Mouse (Mus musculus) brown adipose tissue, adult 24 weeks (tissue): Measurements from ENCODE around the gene Abhd5. TPM values are rescaled to one million over a fixed set of nuclear protein-coding genes. Genes with fewer than 3 reads are reported as not detected.

Experiments
- H3K27ac ChIP-seq: fragments of 200-500 bp; replicated peaks from 2 replicates; pipeline ENCODE4 v1.5.1; 2012; ENCODE audit warnings: low read depth, mild to moderate bottlenecking, low read length
- H3K4me1 ChIP-seq: fragments of 200-500 bp; 2 replicates; pipeline ENCODE4 v1.6.1; 2012; ENCODE audit warnings: low read length, mixed read lengths; ENCODE audit not compliant: control insufficient read depth, insufficient read depth, insufficient read length
- H3K4me3 ChIP-seq: fragments of 200-500 bp; 2 replicates; pipeline ENCODE4 v1.5.1; 2012; ENCODE audit warnings: low read depth, mild to moderate bottlenecking, low read length, moderate library complexity; ENCODE audit not compliant: insufficient read depth
- polyA plus RNA-seq: library from polyadenylated mRNA; stranded (reverse); fragments of >200 nt; gene quantifications from 2 replicates; pipeline ENCODE4 v1.2.4, GENCODE M21; 2012; ENCODE audit not compliant: missing spikeins, insufficient read depth, insufficient read length

The Abhd5 gene
- polyA plus RNA-seq, 1 experiment = 164 TPM

- Histone ChIP-seq H3K4me3 (no peak overlapping the region), H3K4me1 (no peaks in the 10 kb centered on the region; the same call in 1 of the 2 replicates), H3K27ac (no peak overlapping the region)
Measured at GRCm38 (mm10) chr9:122364171-122364570, 12.8 kb downstream of the Abhd5 start.

- Histone ChIP-seq H3K4me1 (0 out of 2 replicates have a peak, but pooled peaks cover 2% of the 10 kb centered on the region), H3K27ac (no peak overlapping the region), H3K4me3 (no peak overlapping the region)
Measured at GRCm38 (mm10) chr9:122370292-122370794, 18.9 kb downstream of the Abhd5 start.

GRCm38 (mm10) chr9:122372506-122372905 is 21.1 kb downstream of the Abhd5 start:
- no peak overlapping the region for H3K4me3 ChIP-seq
- no peak overlapping the region for H3K27ac ChIP-seq
- H3K4me1 ChIP-seq = 0 out of 2 replicates have a peak, but pooled peaks cover 2% of the 10 kb centered on the region

GRCm38 (mm10) chr9:122372991-122373390 is 21.6 kb downstream of the Abhd5 start:
- no peak overlapping the region for H3K4me3 ChIP-seq
- no peak overlapping the region for H3K27ac ChIP-seq
- 0 out of 2 replicates have a peak, but pooled peaks cover 2% of the 10 kb centered on the region for H3K4me1 ChIP-seq

- Histone ChIP-seq H3K4me3 (no peak overlapping the region), H3K27ac (no peak overlapping the region), H3K4me1 (no peaks in the 10 kb centered on the region)
Measured at GRCm38 (mm10) chr9:122378986-122379385, 27.6 kb downstream of the Abhd5 start.

GRCm38 (mm10) chr9:122380959-122381358 is 29.6 kb downstream of the Abhd5 start:
- H3K27ac ChIP-seq = no peak overlapping the region
- H3K4me1 ChIP-seq = no peaks in the 10 kb centered on the region

GRCm38 (mm10) chr9:122382006-122382405 is 30.6 kb downstream of the Abhd5 start:
- no peak overlapping the region for H3K4me3 ChIP-seq
- no peak overlapping the region for H3K27ac ChIP-seq
- H3K4me1 ChIP-seq = no peaks in the 10 kb centered on the region

More at GRCm38 (mm10) chr9:122380959-122381358, 29.6 kb downstream of the Abhd5 start:
- no peak overlapping the region for H3K4me3 ChIP-seq

- no peak overlapping the region for H3K27ac ChIP-seq
Measured at GRCm38 (mm10) chr9:122386015-122386414, 34.6 kb downstream of the Abhd5 start.

GRCm38 (mm10) chr9:122389287-122389920 is 38.0 kb downstream of the Abhd5 start:
- Histone ChIP-seq H3K27ac (no peak overlapping the region), H3K4me1 (no peaks in the 10 kb centered on the region), H3K4me3 (no peak overlapping the region)

More at GRCm38 (mm10) chr9:122386015-122386414, 34.6 kb downstream of the Abhd5 start:
- Histone ChIP-seq H3K4me3 (no peak overlapping the region), H3K4me1 (no peaks in the 10 kb centered on the region)

- H3K4me3 ChIP-seq = no peak overlapping the region
- H3K4me1 ChIP-seq = no peaks in the 10 kb centered on the region
- 0 out of 2 replicates have a peak overlapping the region, but pooled peaks have one; percentile 1 for H3K27ac ChIP-seq
Measured at GRCm38 (mm10) chr9:122395816-122396215, 44.4 kb downstream of the Abhd5 start.

GRCm38 (mm10) chr9:122397156-122397555 is 45.7 kb downstream of the Abhd5 start:
- Histone ChIP-seq H3K4me1 (peaks cover 5% of the 10 kb centered on the region), H3K4me3 (no peak overlapping the region), H3K27ac (no peak overlapping the region)

- Histone ChIP-seq H3K27ac (no peak overlapping the region), H3K4me3 (no peak overlapping the region), H3K4me1 (peaks cover 5% of the 10 kb centered on the region)
Measured at GRCm38 (mm10) chr9:122398746-122399145, 47.3 kb downstream of the Abhd5 start.

GRCm38 (mm10) chr9:122401239-122401638 is 49.8 kb downstream of the Abhd5 start:
- Histone ChIP-seq H3K27ac (peak overlapping the region; percentile 50), H3K4me3 (no peak overlapping the region), H3K4me1 (peaks cover 5% of the 10 kb centered on the region)

GRCm38 (mm10) chr9:122410437-122411175 is 59.2 kb downstream of the Abhd5 start:
- no peak overlapping the region for H3K4me3 ChIP-seq
- no peaks in the 10 kb centered on the region for H3K4me1 ChIP-seq

GRCm38 (mm10) chr9:122414648-122415047 is 63.2 kb downstream of the Abhd5 start:
- H3K4me1 ChIP-seq = no peaks in the 10 kb centered on the region
- H3K4me3 ChIP-seq = no peak overlapping the region
- no peak overlapping the region for H3K27ac ChIP-seq

More at GRCm38 (mm10) chr9:122410437-122411175, 59.2 kb downstream of the Abhd5 start:
- no peak overlapping the region for H3K27ac ChIP-seq
